Mouse (Mus musculus) embryonic fibroblast, embryonic 13.5 days (primary cell): ENCODE data around the gene Lipo1. TPM values are rescaled to one million over a fixed set of nuclear protein-coding genes. Genes with fewer than 3 reads are reported as not detected.
"Not testable (repeated sequence)": the region's sequence is repeated elsewhere in the genome, so short reads cannot be mapped to it uniquely, and the experiment has no call there.

Experiments used
- H3K27ac ChIP-seq: 2 replicates; pipeline ENCODE4 v1.5.1; 2012; ENCODE audit warnings: low read length, control low read depth, inconsistent platforms; ENCODE audit not compliant: insufficient read depth
- H3K4me1 ChIP-seq: 2 replicates; pipeline ENCODE4 v1.6.1; 2011; ENCODE audit warnings: low read length; ENCODE audit not compliant: control insufficient read depth, insufficient read depth
- H3K4me3 ChIP-seq: 2 replicates; pipeline ENCODE4 v1.5.1; 2011; ENCODE audit warnings: mild to moderate bottlenecking, control low read depth, low read length; ENCODE audit not compliant: insufficient read depth
- CTCF ChIP-seq: IDR thresholded peaks from 2 replicates; pipeline ENCODE4 v1.5.1; 2011; ENCODE audit warnings: mild to moderate bottlenecking, control low read depth, low read length, moderate library complexity, borderline replicate concordance; ENCODE audit not compliant: insufficient read depth
- POLR2A ChIP-seq: IDR thresholded peaks from 2 replicates; pipeline ENCODE4 v1.6.1; 2011; ENCODE audit warnings: low read depth, mild to moderate bottlenecking, control low read depth, low read length, moderate library complexity
- polyA plus RNA-seq: library from polyadenylated mRNA; stranded (reverse); fragments of >200 nt; gene quantifications from 2 replicates; pipeline ENCODE4 v1.2.4, GENCODE M21; 2011; ENCODE audit warnings: low read depth; ENCODE audit not compliant: missing spikeins, insufficient read length

The Lipo1 gene
- not detected in 2 replicates for polyA plus RNA-seq

DNA sequence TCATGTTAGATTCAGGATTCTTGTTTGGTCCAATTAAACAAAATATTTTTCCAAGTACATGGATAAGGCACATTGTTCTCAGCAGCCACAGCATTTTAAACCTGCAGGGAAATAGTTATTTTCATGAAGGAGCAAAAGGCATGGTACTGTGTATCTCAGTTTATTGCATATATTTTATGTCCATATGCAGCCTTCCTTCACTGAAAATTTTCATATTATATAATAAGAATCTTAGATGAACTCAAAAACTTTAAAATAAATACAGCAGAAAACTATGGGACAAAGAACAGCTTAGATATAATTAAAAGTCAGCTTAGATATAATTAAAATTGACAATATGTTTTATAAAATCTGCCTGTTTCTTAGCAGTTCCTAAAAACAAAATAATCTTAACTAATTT, at the start of gene Lipo1:
Lipo1 (minus strand) TSS at position 101 of the 400 bp plus-strand sequence.
- not testable (repeated sequence) for H3K4me1 ChIP-seq, H3K27ac ChIP-seq, H3K4me3 ChIP-seq

DNA sequence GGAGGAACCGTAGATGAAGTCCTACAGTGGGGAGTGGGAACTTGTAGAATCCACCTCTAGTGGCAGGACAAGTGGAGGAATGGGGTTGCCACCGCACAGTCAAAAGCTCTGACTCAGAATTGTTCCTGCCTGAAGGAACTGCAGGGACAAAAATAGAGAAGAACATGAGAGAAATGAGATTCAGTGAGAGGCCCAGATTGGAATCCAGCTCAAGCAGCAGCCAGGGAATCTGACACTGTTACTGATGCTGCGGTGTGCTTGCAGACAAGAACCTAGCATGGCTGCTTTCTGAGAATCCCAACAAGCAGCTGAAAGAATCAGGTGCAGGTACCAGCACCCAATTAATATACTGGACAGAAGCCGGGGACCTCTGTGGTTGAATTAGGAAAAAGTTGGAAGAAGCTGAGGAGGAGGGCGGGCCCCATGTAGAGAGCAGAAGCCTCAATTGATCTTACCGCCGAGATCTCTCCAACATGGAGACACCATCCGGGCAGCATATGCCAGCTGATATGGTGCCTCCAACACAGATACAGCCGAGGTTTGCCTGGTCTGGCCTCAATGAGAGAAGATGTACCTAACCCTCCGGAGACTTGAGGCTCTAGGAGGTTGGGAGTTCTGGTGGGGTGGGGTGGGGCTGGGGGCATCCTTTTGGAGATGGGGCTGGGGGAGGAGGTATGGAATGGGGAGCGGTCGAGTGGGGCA, 532 bp downstream of the Lipo1 start:
- TF ChIP-seq CTCF, result no peak
- no peak for TF ChIP-seq POLR2A
- H3K4me3 ChIP-seq, result no peak overlapping the region
- no peak overlapping the region for H3K27ac ChIP-seq
- H3K4me1 ChIP-seq, result no peaks in the 10 kb centered on the region

DNA sequence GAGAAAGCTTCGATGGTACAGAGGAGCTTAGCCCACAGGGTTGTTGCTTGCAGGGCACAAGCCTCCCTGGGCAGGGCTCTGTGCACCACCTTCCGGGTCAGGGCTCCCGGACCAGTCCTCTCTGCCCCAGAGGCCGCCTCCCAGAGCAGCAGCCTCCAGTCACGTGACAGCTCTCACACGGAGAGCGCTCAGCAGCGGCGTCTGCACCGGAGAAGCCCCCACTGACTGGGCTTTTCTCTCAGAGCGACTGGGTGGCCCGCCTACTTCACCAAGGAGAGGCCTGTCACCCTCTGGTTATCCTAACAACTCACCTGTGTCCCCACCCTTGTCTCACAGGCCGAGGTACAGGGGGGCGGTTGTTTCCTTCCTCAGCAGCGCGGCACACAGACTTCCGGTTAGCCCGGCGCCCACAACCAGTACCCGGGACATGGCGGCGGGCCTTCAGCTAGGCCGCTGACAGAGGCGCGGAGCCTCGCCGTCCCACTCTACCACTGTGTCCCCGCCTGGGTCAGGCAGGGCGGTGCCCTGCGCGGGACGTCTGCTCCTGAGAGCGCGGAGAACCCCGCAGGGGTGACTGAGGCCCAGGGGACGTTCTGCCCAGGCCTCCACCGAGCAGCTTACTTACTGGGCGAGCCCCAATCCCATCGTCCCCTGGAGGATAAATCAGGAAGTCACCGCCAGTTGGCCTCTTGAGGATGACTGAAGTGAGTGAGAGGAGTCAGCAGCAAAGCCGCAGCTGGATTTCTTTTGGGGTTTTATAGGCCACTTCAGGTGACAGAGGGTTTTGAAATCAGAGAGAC, 25.8 kb downstream of the Lipo1 start, which contains the start of gene Lipo3:
Lipo3 (minus strand) TSS at position 665 of the 800 bp plus-strand sequence.
- H3K27ac ChIP-seq, H3K4me1 ChIP-seq, H3K4me3 ChIP-seq: not testable (repeated sequence)

DNA sequence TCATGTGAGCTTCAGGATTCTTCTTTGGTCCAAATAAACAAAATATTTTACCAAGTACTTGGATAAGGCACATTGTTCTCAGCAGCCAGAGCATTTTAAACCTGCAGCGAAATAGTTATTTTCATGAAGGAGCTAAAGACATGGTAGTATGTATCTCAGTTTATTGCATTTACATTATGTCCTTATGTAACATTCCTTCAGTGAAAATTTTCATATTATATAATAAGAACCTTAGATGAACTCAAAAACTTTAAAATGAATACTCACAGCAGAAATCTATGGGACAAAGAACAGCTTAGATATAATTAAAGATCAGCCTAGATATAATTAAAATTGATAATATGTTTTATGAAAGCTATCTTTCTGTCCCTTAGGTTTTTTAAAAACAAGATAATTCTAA, 36.0 kb downstream of the Lipo1 start, which contains the start of gene Lipo2:
Lipo2 (minus strand) TSS at position 101 of the 400 bp plus-strand sequence.
- not testable (repeated sequence) for H3K4me3 ChIP-seq, H3K4me1 ChIP-seq, H3K27ac ChIP-seq

Other genes with a start within 250 kb of the Lipo1 start
- gene Gm8978, start 162.2 kb downstream of the Lipo1 start, polyA plus RNA-seq, result not detected in 2 replicates
- not detected in 2 replicates for gene Lipo2, start 36.1 kb downstream of the Lipo1 start, polyA plus RNA-seq
- gene Lipo3, start 25.5 kb downstream of the Lipo1 start, polyA plus RNA-seq, result 14.4 and 17.1 TPM in 2 replicates
- gene Lipf, start 173.7 kb upstream of the Lipo1 start, polyA plus RNA-seq, result not detected in 2 replicates
- gene Lipk, start 220.8 kb upstream of the Lipo1 start, polyA plus RNA-seq, result not detected in 2 replicates